Mouse (Mus musculus) midbrain, embryonic 15.5 days (tissue): ENCODE measurements around the gene Fam204a. TPM values are rescaled to one million over a fixed set of nuclear protein-coding genes. Genes with fewer than 3 reads are reported as not detected.

Experiments used
- ATAC-seq: fragments of 200-750 bp; cut with Nextera tagmentation; replicated peaks from 2 replicates; pipeline ENCODE4 v1.8.0; 2017; ENCODE audit warnings: moderate TSS enrichment
- H3K27ac ChIP-seq: fragments of 300-500 bp; sonication (generic); 2 replicates; pipeline ENCODE4 v1.5.1; 2015; ENCODE audit warnings: mild to moderate bottlenecking, inconsistent platforms
- H3K27me3 ChIP-seq: fragments of 300-500 bp; sonication (generic); replicated peaks from 2 replicates; pipeline ENCODE4 v1.6.1; 2015; ENCODE audit warnings: inconsistent platforms
- H3K36me3 ChIP-seq: fragments of 300-500 bp; sonication (generic); replicated peaks from 2 replicates; pipeline ENCODE4 v1.6.1; 2015; ENCODE audit warnings: inconsistent platforms
- H3K4me1 ChIP-seq: fragments of 300-500 bp; sonication (generic); 2 replicates; pipeline ENCODE4 v1.6.1; 2015; ENCODE audit warnings: inconsistent platforms
- H3K4me2 ChIP-seq: fragments of 300-500 bp; sonication (generic); 2 replicates; pipeline ENCODE4 v1.6.1; 2015; ENCODE audit warnings: inconsistent platforms, mild to moderate bottlenecking, moderate library complexity
- H3K4me3 ChIP-seq: fragments of 300-500 bp; sonication (generic); 2 replicates; pipeline ENCODE4 v1.5.1; 2015; ENCODE audit warnings: mild to moderate bottlenecking, inconsistent platforms
- H3K9ac ChIP-seq: fragments of 300-500 bp; sonication (generic); 2 replicates; pipeline ENCODE4 v1.6.1; 2015; ENCODE audit warnings: mild to moderate bottlenecking, inconsistent platforms
- H3K9me3 ChIP-seq: fragments of 300-500 bp; sonication (generic); 2 replicates; pipeline ENCODE4 v1.6.1; 2016; ENCODE audit warnings: inconsistent platforms
- WGBS: fragments of 180-500 bp; shearing (Covaris S2); methylation state at CpG from one replicate; pipeline ENCODE4 v1.1.7; 2015; ENCODE audit warnings: mixed read lengths; 5-methylcytosine and 5-hydroxymethylcytosine counted together
- polyA plus RNA-seq: library from polyadenylated mRNA; unstranded; fragments of >200 nt; fragmentation: Nextera tagmentation; extraction: Ambion mirVana; gene quantifications from 2 replicates; pipeline ENCODE4 v1.2.1, GENCODE M21; 2015

Gene Fam204a
- polyA plus RNA-seq, 1 experiment from 2014 or later, result 71.7 TPM

- Histone ChIP-seq H3K9me3 (no peaks in the 10 kb centered on the region), H3K36me3 (no peaks in the 10 kb centered on the region), H3K4me3 (no peak overlapping the region), H3K4me2 (no peak overlapping the region), H3K9ac (no peak overlapping the region), H3K27ac (no peak overlapping the region), H3K4me1 (no peaks in the 10 kb centered on the region), H3K27me3 (peaks cover 24% of the 10 kb centered on the region)
- no peak for ATAC-seq
- 87% methylated on average over 1 of the region's 1 CpGs for WGBS
These were observed 73.4 kb downstream of the Fam204a start for GRCm38 (mm10) chr19:60153096-60153495.

- Histone ChIP-seq H3K9ac (no peak overlapping the region), H3K9me3 (no peaks in the 10 kb centered on the region), H3K27ac (no peak overlapping the region), H3K4me2 (no peak overlapping the region), H3K4me3 (no peak overlapping the region), H3K27me3 (peaks cover 45% of the 10 kb centered on the region), H3K4me1 (no peaks in the 10 kb centered on the region), H3K36me3 (no peaks in the 10 kb centered on the region)
- no peak for ATAC-seq
- WGBS, result 73% methylated on average over 3 of the region's 3 CpGs
These were observed 76.4 kb downstream of the Fam204a start for GRCm38 (mm10) chr19:60150056-60150455.

GRCm38 (mm10) chr19:60149078-60149960 is 77.2 kb downstream of the Fam204a start:
- WGBS, result 35% methylated on average over 13 of the region's 13 CpGs
- Histone ChIP-seq H3K27me3 (peaks cover 50% of the 10 kb centered on the region), H3K9ac (no peak overlapping the region), H3K4me2 (no peak overlapping the region), H3K9me3 (no peaks in the 10 kb centered on the region), H3K4me3 (no peak overlapping the region), H3K4me1 (peaks cover 4% of the 10 kb centered on the region; the same call in 1 of the 2 replicates), H3K27ac (no peak overlapping the region), H3K36me3 (no peaks in the 10 kb centered on the region)
- no peak for ATAC-seq

Other genes starting within 250 kb of the Fam204a start
- gene Prlhr, start 241.6 kb upstream of the Fam204a start, polyA plus RNA-seq, result 0.36 and 0.72 TPM in 2 replicates